Mouse (Mus musculus): ENCODE measurements at regions not wholly inside any gene's neighbourhood (a gene's known extent, or its start where the extent isn't known, plus 50 kb on each side); places are given as distances from the start of the nearest gene placed in this dataset.
A peak's percentile ranks its signal among the peaks of the same experiment; 100 is the strongest.

- Histone ChIP-seq H3K9me3 (ENCODE audit: control insufficient read depth, low read length) (no peaks in the 10 kb centered on the region), H3K4me2 (ENCODE audit: low read depth, low read length, severe bottlenecking) (no peak overlapping the region), H3K9ac (ENCODE audit: low read length) (no peak overlapping the region), H3K4me3 (ENCODE audit: low read depth, low read length) (no peak overlapping the region), H3K36me3 (ENCODE audit: control insufficient read depth, insufficient read depth, low read length) (no peaks in the 10 kb centered on the region), H3K27ac (ENCODE audit: low read depth, low read length) (no peak overlapping the region), H3K27me3 (ENCODE audit: control insufficient read depth, insufficient read depth, low read length) (no peaks in the 10 kb centered on the region), H3K4me1 (replicated peaks; ENCODE audit: control insufficient read depth, insufficient read depth, low read length) (no peaks in the 10 kb centered on the region)
- DNase-seq (ENCODE audit: low spot score) (no peak), ATAC-seq (replicated peaks; ENCODE audit: low FRiP score) (no peak)
- WGBS, result 76% methylated on average over 1 of the region's 1 CpGs
Measured at GRCm38 (mm10) chr8:75353786-75354185, 52.6 kb downstream of the Gm10358 start.

- DNase-seq (ENCODE audit: low spot score) (no peak), ATAC-seq (replicated peaks; ENCODE audit: low FRiP score) (no peak)
- Histone ChIP-seq H3K4me2 (ENCODE audit: low read depth, low read length, severe bottlenecking) (no peak overlapping the region), H3K4me3 (ENCODE audit: low read depth, low read length) (no peak overlapping the region), H3K27me3 (ENCODE audit: control insufficient read depth, insufficient read depth, low read length) (no peaks in the 10 kb centered on the region), H3K27ac (ENCODE audit: low read depth, low read length) (no peak overlapping the region), H3K4me1 (replicated peaks; ENCODE audit: control insufficient read depth, insufficient read depth, low read length) (no peaks in the 10 kb centered on the region), H3K36me3 (ENCODE audit: control insufficient read depth, insufficient read depth, low read length) (no peaks in the 10 kb centered on the region), H3K9ac (ENCODE audit: low read length) (no peak overlapping the region), H3K9me3 (ENCODE audit: control insufficient read depth, low read length) (no peaks in the 10 kb centered on the region)
- 74% methylated on average over 1 of the region's 1 CpGs for WGBS
Measured at GRCm38 (mm10) chr8:75350141-75350540, 56.2 kb downstream of the Gm10358 start.

- DNase-seq (ENCODE audit: low spot score) (no peak), ATAC-seq (replicated peaks; ENCODE audit: low FRiP score) (no peak)
- 69% methylated on average over 1 of the region's 1 CpGs for WGBS
- H3K4me3 ChIP-seq (ENCODE audit: low read depth, low read length), result no peak overlapping the region
- no peaks in the 10 kb centered on the region for H3K36me3 ChIP-seq (ENCODE audit: control insufficient read depth, insufficient read depth, low read length)
- no peak overlapping the region for H3K27ac ChIP-seq (ENCODE audit: low read depth, low read length)
- H3K9ac ChIP-seq (ENCODE audit: low read length), result no peak overlapping the region
- no peaks in the 10 kb centered on the region for H3K4me1 ChIP-seq (replicated peaks; ENCODE audit: control insufficient read depth, insufficient read depth, low read length)
- H3K4me2 ChIP-seq (ENCODE audit: low read depth, low read length, severe bottlenecking), result no peak overlapping the region
- H3K27me3 ChIP-seq (ENCODE audit: control insufficient read depth, insufficient read depth, low read length), result no peaks in the 10 kb centered on the region
- H3K9me3 ChIP-seq (ENCODE audit: control insufficient read depth, low read length), result no peaks in the 10 kb centered on the region
Measured at GRCm38 (mm10) chr8:75348047-75348446, 58.3 kb downstream of the Gm10358 start.

GRCm38 (mm10) chr8:75320614-75321013 lies 85.8 kb downstream of the Gm10358 start:
- 86% methylated on average over 1 of the region's 1 CpGs for WGBS
- Histone ChIP-seq H3K36me3 (ENCODE audit: control insufficient read depth, insufficient read depth, low read length) (no peaks in the 10 kb centered on the region), H3K27ac (ENCODE audit: low read depth, low read length) (no peak overlapping the region), H3K4me2 (ENCODE audit: low read depth, low read length, severe bottlenecking) (no peak overlapping the region), H3K27me3 (ENCODE audit: control insufficient read depth, insufficient read depth, low read length) (no peaks in the 10 kb centered on the region), H3K4me1 (replicated peaks; ENCODE audit: control insufficient read depth, insufficient read depth, low read length) (no peaks in the 10 kb centered on the region), H3K9me3 (ENCODE audit: control insufficient read depth, low read length) (no peaks in the 10 kb centered on the region), H3K4me3 (ENCODE audit: low read depth, low read length) (no peak overlapping the region), H3K9ac (ENCODE audit: low read length) (no peak overlapping the region)
- ATAC-seq (replicated peaks; ENCODE audit: low FRiP score) (no peak), DNase-seq (ENCODE audit: low spot score) (no peak)

GRCm38 (mm10) chr8:75318526-75318925 lies 87.9 kb downstream of the Gm10358 start:
- Histone ChIP-seq H3K4me2 (ENCODE audit: low read depth, low read length, severe bottlenecking) (no peak overlapping the region), H3K27me3 (ENCODE audit: control insufficient read depth, insufficient read depth, low read length) (no peaks in the 10 kb centered on the region), H3K4me3 (ENCODE audit: low read depth, low read length) (no peak overlapping the region), H3K36me3 (ENCODE audit: control insufficient read depth, insufficient read depth, low read length) (no peaks in the 10 kb centered on the region), H3K9me3 (ENCODE audit: control insufficient read depth, low read length) (no peaks in the 10 kb centered on the region), H3K27ac (ENCODE audit: low read depth, low read length) (no peak overlapping the region), H3K9ac (ENCODE audit: low read length) (no peak overlapping the region), H3K4me1 (replicated peaks; ENCODE audit: control insufficient read depth, insufficient read depth, low read length) (no peaks in the 10 kb centered on the region)
- ATAC-seq (replicated peaks; ENCODE audit: low FRiP score) (no peak), DNase-seq (ENCODE audit: low spot score) (no peak)
- WGBS, result 24% methylated on average over 4 of the region's 4 CpGs

- no peaks in the 10 kb centered on the region for H3K9me3 ChIP-seq (ENCODE audit: control insufficient read depth, low read length)
- no peaks in the 10 kb centered on the region for H3K4me1 ChIP-seq (replicated peaks; ENCODE audit: control insufficient read depth, insufficient read depth, low read length)
- H3K4me3 ChIP-seq (ENCODE audit: low read depth, low read length), result no peak overlapping the region
- H3K9ac ChIP-seq (ENCODE audit: low read length), result no peak overlapping the region
- no peaks in the 10 kb centered on the region for H3K36me3 ChIP-seq (ENCODE audit: control insufficient read depth, insufficient read depth, low read length)
- no peak overlapping the region for H3K27ac ChIP-seq (ENCODE audit: low read depth, low read length)
- WGBS, result 10% methylated on average over 3 of the region's 3 CpGs
- no peaks in the 10 kb centered on the region for H3K27me3 ChIP-seq (ENCODE audit: control insufficient read depth, insufficient read depth, low read length)
- peak; percentile 61 for DNase-seq (ENCODE audit: low spot score)
- peak; percentile 73; the same call in 1 of the 2 replicates for ATAC-seq (replicated peaks; ENCODE audit: low FRiP score)
- no peak overlapping the region for H3K4me2 ChIP-seq (ENCODE audit: low read depth, low read length, severe bottlenecking)
Measured at GRCm38 (mm10) chr8:75315886-75316285, 90.5 kb downstream of the Gm10358 start.

GRCm38 (mm10) chr8:75309463-75309862 lies 95.7 kb downstream of the Rasd2 start:
- no peak overlapping the region for H3K4me2 ChIP-seq (ENCODE audit: low read depth, low read length, severe bottlenecking)
- H3K36me3 ChIP-seq (ENCODE audit: control insufficient read depth, insufficient read depth, low read length), result no peaks in the 10 kb centered on the region
- H3K4me1 ChIP-seq (replicated peaks; ENCODE audit: control insufficient read depth, insufficient read depth, low read length), result no peaks in the 10 kb centered on the region
- no peak overlapping the region for H3K4me3 ChIP-seq (ENCODE audit: low read depth, low read length)
- DNase-seq (ENCODE audit: low spot score), result no peak
- 86% methylated on average over 2 of the region's 2 CpGs for WGBS
- no peak overlapping the region for H3K27ac ChIP-seq (ENCODE audit: low read depth, low read length)
- H3K9ac ChIP-seq (ENCODE audit: low read length), result no peak overlapping the region
- no peaks in the 10 kb centered on the region for H3K27me3 ChIP-seq (ENCODE audit: control insufficient read depth, insufficient read depth, low read length)
- H3K9me3 ChIP-seq (ENCODE audit: control insufficient read depth, low read length), result no peaks in the 10 kb centered on the region
- no peak for ATAC-seq (replicated peaks; ENCODE audit: low FRiP score)

- Histone ChIP-seq H3K27me3 (ENCODE audit: control insufficient read depth, insufficient read depth, low read length) (no peaks in the 10 kb centered on the region), H3K4me2 (ENCODE audit: low read depth, low read length, severe bottlenecking) (no peak overlapping the region), H3K4me3 (ENCODE audit: low read depth, low read length) (no peak overlapping the region), H3K9ac (ENCODE audit: low read length) (no peak overlapping the region), H3K9me3 (ENCODE audit: control insufficient read depth, low read length) (no peaks in the 10 kb centered on the region), H3K36me3 (ENCODE audit: control insufficient read depth, insufficient read depth, low read length) (no peaks in the 10 kb centered on the region), H3K4me1 (replicated peaks; ENCODE audit: control insufficient read depth, insufficient read depth, low read length) (no peaks in the 10 kb centered on the region), H3K27ac (ENCODE audit: low read depth, low read length) (no peak overlapping the region)
- 88% methylated on average over 3 of the region's 3 CpGs for WGBS
- DNase-seq (ENCODE audit: low spot score) (no peak), ATAC-seq (replicated peaks; ENCODE audit: low FRiP score) (no peak)
Measured at GRCm38 (mm10) chr8:75291921-75292320, 78.2 kb downstream of the Rasd2 start.

GRCm38 (mm10) chr8:75289933-75290332 lies 76.2 kb downstream of the Rasd2 start:
- Histone ChIP-seq H3K9ac (ENCODE audit: low read length) (no peak overlapping the region), H3K9me3 (ENCODE audit: control insufficient read depth, low read length) (no peaks in the 10 kb centered on the region), H3K27me3 (ENCODE audit: control insufficient read depth, insufficient read depth, low read length) (no peaks in the 10 kb centered on the region), H3K4me2 (ENCODE audit: low read depth, low read length, severe bottlenecking) (no peak overlapping the region), H3K4me1 (replicated peaks; ENCODE audit: control insufficient read depth, insufficient read depth, low read length) (no peaks in the 10 kb centered on the region), H3K27ac (ENCODE audit: low read depth, low read length) (no peak overlapping the region), H3K4me3 (ENCODE audit: low read depth, low read length) (no peak overlapping the region), H3K36me3 (ENCODE audit: control insufficient read depth, insufficient read depth, low read length) (no peaks in the 10 kb centered on the region)
- WGBS, result 83% methylated on average over 8 of the region's 8 CpGs
- ATAC-seq (replicated peaks; ENCODE audit: low FRiP score) (no peak), DNase-seq (ENCODE audit: low spot score) (no peak)

Data from forebrain, embryonic 11.5 days (tissue).